Mouse (Mus musculus) kidney, adult 2 months (tissue): ENCODE results near the gene Hes6. TPM values are rescaled to one million over a fixed set of nuclear protein-coding genes. Genes with fewer than 3 reads are reported as not detected.

Experiments used
- DNase-seq: peaks from one replicate; pipeline ENCODE4 v3.0.0; 2021
- H3K27ac ChIP-seq: fragments of 200-500 bp; 2 replicates; pipeline ENCODE4 v1.5.1; 2012; ENCODE audit warnings: low read depth, low read length, control low read depth, inconsistent platforms; ENCODE audit not compliant: insufficient read depth
- H3K27me3 ChIP-seq: fragments of 200-500 bp; replicated peaks from 2 replicates; pipeline ENCODE4 v1.6.1; 2012; ENCODE audit warnings: mild to moderate bottlenecking, moderate library complexity, low read length, inconsistent platforms; ENCODE audit not compliant: control insufficient read depth, insufficient read depth
- H3K36me3 ChIP-seq: fragments of 200-500 bp; 2 replicates; pipeline ENCODE4 v1.6.1; 2012; ENCODE audit warnings: mild to moderate bottlenecking, moderate library complexity, low read length, inconsistent platforms; ENCODE audit not compliant: control insufficient read depth, insufficient read depth
- H3K4me1 ChIP-seq: fragments of 200-500 bp; 2 replicates; pipeline ENCODE4 v1.6.1; 2011; ENCODE audit warnings: low read length; ENCODE audit not compliant: control insufficient read depth, insufficient read depth
- H3K4me3 ChIP-seq: fragments of 200-500 bp; 2 replicates; pipeline ENCODE4 v1.5.1; 2011; ENCODE audit warnings: mild to moderate bottlenecking, low read depth, low read length, control low read depth; ENCODE audit not compliant: insufficient read depth
- CTCF ChIP-seq: fragments of 200-500 bp; conservative IDR thresholded peaks from 2 replicates; pipeline ENCODE4 v1.5.1; 2011; ENCODE audit warnings: low read depth, mild to moderate bottlenecking, control low read depth, low read length, moderate library complexity, mixed read lengths; ENCODE audit not compliant: insufficient read depth, insufficient read length
- POLR2A ChIP-seq: fragments of 200-500 bp; IDR thresholded peaks from one replicate; pipeline ENCODE4 v1.6.1; 2011; ENCODE audit warnings: low read depth, low read length, control low read depth
- whole genome bisulfite sequencing: fragments of 180-500 bp; shearing (Covaris S2); methylation state at CpG from one replicate; pipeline ENCODE4 v1.1.7; 2018; 5-methylcytosine and 5-hydroxymethylcytosine counted together
- polyA plus RNA-seq: library from polyadenylated mRNA; depleted of rRNA; stranded (reverse); fragments of >200 nt; gene quantifications from 2 replicates; pipeline ENCODE4 v1.2.3, GENCODE M21; 2012

The Hes6 gene
- polyA plus RNA-seq, 1 experiment = 64.1 TPM

DNA sequence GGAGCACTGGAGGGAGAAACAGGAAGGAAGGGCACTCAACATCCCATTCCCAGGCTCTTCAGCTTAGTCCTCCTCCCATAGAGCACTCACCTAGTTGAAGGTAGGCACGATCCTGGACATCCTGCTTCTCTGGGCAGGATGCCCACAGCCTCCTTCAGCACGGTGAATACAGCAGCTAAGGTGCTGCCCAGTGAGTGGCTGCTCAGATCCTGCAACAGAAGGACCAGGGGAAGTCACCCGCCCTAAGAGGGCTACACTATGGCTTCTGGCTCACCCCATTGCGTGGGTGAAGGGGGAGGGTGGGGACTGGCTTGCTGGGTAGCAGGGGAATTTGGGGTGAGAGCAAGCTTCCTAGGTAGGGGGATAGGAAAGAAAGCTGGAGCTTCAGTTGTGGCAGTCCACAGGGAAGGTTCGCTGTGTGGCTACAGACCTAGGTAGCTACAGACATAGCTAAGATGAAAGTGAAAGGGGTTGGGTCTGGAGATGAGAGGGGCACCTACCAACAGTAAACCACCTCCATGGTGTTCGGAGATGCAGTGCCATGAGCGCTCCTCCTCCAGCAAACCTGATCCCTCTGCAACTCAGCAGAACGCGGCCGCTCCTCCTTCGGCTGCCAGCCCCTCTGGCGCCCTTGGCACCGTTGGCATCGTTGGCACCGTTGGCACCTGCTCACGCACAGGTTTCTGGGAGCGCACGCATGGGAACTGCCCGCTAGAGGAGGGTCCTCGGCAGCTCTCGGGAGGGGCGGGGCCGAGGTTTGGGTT is 8.2 kb downstream of the Hes6 start:
- Histone ChIP-seq H3K27me3 (no peaks in the 10 kb centered on the region), H3K4me3 (no peak overlapping the region), H3K4me1 (no peaks in the 10 kb centered on the region), H3K27ac (no peak overlapping the region), H3K36me3 (no peaks in the 10 kb centered on the region)
- TF ChIP-seq POLR2A (no peak), CTCF (no peak)
- WGBS = 57% methylated on average over 23 of the region's 23 CpGs
- no peak for DNase-seq

DNA sequence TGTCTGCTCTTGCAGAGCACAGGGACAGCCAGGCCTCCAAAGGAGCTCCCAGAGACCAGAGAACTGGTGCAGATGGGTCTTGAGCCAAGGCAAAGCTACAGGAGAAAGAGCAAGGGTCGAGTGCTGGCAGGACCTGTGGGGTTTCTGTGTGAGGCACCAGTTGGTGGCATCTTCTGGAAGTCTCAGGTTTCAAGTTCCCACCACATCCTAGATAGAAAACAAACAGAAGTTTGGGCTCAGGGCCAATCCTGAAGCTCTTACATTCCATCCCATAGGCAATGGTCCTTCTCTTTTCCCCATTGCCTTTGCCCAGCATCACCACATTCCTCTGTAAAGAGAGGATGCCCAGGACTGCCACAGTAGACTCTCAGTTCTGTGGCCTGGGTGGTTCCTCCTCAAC is 8.9 kb downstream of the Hes6 start:
- Histone ChIP-seq H3K4me3 (no peak overlapping the region), H3K27ac (no peak overlapping the region), H3K27me3 (no peaks in the 10 kb centered on the region), H3K36me3 (no peaks in the 10 kb centered on the region), H3K4me1 (no peaks in the 10 kb centered on the region)
- 22% methylated on average over 1 of the region's 1 CpGs for WGBS
- DNase-seq = no peak
- TF ChIP-seq CTCF = no peak
- TF ChIP-seq POLR2A = no peak

DNA sequence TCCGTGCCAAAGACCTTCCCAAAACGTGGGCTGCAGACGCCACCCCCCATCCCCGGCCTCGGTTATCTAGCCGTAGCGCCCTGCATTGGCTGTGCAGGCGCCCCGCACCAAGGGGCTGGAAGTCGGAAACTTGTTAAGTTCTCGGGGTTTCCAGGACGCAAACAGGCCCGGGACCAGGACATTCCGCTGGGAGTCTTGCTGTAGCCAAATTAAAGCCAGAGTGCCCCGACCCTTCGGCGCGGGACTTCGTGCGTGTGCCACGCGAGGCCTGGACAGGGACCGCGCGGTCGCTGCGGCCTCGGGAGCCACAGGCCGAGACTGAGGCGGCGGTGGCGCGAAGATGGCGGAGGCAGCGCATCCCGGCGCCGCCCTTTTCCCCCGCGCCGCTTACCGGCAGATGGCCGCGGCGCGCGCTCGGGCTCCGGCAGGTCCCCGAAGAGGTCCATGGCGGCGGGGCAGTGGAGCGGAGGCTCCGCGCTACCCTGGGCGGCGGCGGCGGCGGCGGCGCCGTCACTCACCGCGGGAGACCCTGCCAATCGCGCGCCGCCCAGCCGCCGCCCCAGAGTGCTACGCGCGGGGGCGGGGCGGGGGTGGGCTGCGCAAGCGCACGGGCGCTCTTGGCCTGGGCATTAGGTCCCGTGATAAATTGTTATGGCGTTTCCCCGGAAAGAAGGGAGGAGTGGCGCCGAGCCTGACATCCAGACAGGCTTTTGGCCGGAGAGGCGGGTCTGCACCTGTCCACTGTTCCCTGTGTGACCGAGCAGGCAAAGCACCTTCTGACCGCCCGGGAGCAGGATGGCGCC is 15.4 kb downstream of the Hes6 start, which contains the start of gene Ilkap:
Gene Ilkap (minus strand): TSS at position 556 of the 803 bp plus-strand sequence.
- peak; percentile 91 for DNase-seq
- Histone ChIP-seq H3K4me3 (peak within 1 kb of the TSS; percentile 95), H3K27me3 (no peaks in the 10 kb centered on the region), H3K27ac (peak within 1 kb of the TSS; percentile 89), H3K4me1 (0 out of 2 replicates have a peak, but pooled peaks cover 6% of the 10 kb centered on the region), H3K36me3 (no peaks in the 10 kb centered on the region)
- under 1% methylated on average over 91 of the region's 91 CpGs for WGBS
- TF ChIP-seq CTCF (no peak), POLR2A (peak; percentile 66)

DNA sequence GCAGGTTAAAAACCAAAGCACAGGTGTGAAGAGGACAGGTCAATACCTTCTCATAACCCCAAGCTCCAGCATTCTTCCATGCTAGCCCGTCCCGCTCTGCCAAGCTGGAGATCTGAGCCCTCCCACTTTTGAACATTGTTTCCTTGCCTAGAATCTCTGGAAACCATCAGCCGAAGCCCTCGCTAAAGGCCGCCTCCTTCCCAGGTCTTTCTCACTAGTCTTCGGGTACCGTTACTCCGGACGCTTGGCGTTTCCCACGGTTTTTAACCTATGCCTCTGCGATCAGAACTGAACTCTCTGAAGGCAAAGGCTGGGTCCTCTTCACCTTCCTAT is 15.9 kb downstream of the Hes6 start:
- H3K36me3 ChIP-seq = no peaks in the 10 kb centered on the region; the same call in 1 of the 2 replicates
- H3K27me3 ChIP-seq = no peaks in the 10 kb centered on the region
- H3K27ac ChIP-seq = peak overlapping the region; percentile 67
- no peak for TF ChIP-seq POLR2A
- TF ChIP-seq CTCF = no peak
- 0 out of 2 replicates have a peak, but pooled peaks cover 6% of the 10 kb centered on the region for H3K4me1 ChIP-seq
- WGBS = 1% methylated on average over 12 of the region's 12 CpGs
- peak overlapping the region; percentile 95 for H3K4me3 ChIP-seq
- DNase-seq = peak; percentile 28

DNA sequence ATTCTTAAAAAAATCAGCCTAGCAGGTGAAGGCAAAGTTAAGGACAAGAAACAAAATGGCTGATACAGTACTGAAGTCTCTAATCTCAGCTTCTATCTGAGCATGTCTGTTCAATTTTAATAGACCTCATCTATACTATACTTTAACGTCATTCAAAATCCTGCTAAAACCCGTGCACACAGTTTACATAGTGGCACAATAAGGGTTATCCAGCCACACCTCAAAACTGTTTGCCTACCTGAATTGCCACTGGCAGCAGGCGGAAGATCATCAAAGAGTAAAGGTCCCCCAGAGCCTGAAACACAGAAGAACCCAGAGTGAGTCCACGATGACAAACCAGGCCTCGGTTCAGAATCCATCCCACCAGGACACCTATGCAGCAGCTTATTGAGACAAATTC is 23.5 kb downstream of the Hes6 start:
- no peak overlapping the region for H3K27ac ChIP-seq
- no peak for DNase-seq
- H3K4me1 ChIP-seq = no peaks in the 10 kb centered on the region
- TF ChIP-seq POLR2A = no peak
- no peak for TF ChIP-seq CTCF
- H3K4me3 ChIP-seq = no peak overlapping the region
- H3K27me3 ChIP-seq = no peaks in the 10 kb centered on the region
- peaks cover 14% of the 10 kb centered on the region for H3K36me3 ChIP-seq
- WGBS = 97% methylated on average over 5 of the region's 5 CpGs

DNA sequence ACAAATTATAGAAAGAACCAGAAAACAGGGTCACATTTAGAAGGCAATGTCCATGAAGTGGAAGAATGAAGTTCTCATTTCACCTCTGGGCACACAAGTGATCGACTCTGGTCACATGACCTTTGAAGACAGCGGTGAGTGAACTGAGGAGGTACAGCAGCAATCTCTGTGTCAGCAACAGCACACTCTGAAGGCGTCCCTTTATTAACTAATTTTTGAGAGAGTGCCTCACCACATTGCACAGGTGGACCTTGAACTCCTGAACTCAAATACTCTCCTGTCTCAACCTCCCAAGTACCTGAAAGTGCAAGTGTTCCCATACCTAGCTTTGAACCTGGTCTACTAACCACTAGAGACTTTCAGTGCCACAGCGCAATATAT is 32.8 kb downstream of the Hes6 start:
- TF ChIP-seq POLR2A = no peak
- no peak for TF ChIP-seq CTCF
- peak overlapping the region; percentile 42; the same call in 1 of the 2 replicates for H3K27ac ChIP-seq
- no peaks in the 10 kb centered on the region for H3K27me3 ChIP-seq
- peaks cover 8% of the 10 kb centered on the region for H3K36me3 ChIP-seq
- 73% methylated on average over 4 of the region's 4 CpGs for WGBS
- H3K4me1 ChIP-seq = no peaks in the 10 kb centered on the region; the same call in 1 of the 2 replicates
- H3K4me3 ChIP-seq = no peak overlapping the region
- peak; percentile 63 for DNase-seq
